Mouse (Mus musculus): ENCODE measurements at regions not wholly inside any gene's neighbourhood (a gene's known extent, or its start where the extent isn't known, plus 50 kb on each side); places are given as distances from the start of the nearest gene placed in this dataset.

DNA sequence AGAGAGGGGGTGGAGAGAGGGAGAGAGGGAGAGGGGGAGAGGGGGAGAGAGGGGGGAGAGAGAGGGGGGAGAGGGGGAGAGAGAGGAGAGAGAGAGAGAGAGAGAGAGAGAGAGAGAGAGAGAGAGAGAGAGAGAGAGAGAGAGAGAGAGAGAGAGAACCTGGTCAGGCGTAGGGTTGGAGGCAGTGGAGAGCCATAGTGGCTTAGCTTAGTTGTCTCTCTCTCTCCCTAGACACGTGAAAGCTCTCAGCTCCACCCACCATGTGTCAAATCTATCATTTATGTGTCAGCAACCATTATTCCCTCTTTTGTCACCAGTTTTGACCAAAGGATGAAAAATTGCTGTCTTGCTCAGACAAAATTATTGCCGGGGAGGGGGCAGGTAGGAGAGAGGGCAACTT lies 542.7 kb upstream of the Pou3f3 start:
- DNase-seq (ENCODE audit: extremely low spot score in 1 of 2, low spot score in 2 of 2): no peak
- H3K27ac ChIP-seq: no peak overlapping the region
- intact Hi-C loops (cut with DNase I): no loop called here
- no peak overlapping the region for H3K4me3 ChIP-seq
- TF ChIP-seq CTCF (IDR thresholded peaks at IDR 0.05): no peak

DNA sequence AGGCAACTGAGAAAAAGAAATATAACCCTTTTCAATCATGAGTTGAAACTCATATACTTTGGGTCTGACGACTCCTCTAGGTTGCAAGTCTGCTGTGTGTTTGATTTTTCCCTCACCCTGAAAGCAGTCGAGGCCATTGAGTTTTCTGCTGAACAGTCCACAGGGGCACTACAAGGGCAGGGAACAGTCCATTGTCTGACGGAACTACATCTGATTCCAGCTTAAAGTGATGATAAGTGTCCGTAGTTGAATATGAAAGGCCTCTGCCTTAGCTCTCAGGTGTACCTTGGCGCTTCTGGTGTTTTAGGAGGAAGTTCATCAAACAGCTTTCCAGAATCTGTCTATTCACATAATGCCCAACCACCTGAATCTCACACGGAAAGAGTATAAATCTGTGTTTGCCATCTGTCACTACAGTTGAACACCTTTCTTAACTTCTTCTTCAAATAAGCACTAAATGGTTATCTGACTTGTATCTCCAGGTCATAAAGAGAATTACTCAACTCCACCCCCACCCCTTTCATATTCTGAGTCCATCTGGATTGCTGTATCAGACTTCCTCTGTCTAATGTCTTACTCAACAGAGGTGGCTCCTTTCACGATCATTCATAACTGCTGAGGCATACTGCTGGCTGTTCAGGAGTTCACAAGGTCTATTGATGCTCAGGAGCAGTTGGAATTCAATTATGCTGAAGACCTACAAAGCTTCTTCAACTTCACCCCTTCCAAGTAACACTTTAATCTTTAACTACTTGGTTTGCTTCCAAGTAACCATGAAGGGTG lies 527.6 kb upstream of the Pou3f3 start:
- Histone ChIP-seq H3K27ac (no peak overlapping the region), H3K4me3 (no peak overlapping the region)
- no peak for TF ChIP-seq CTCF (IDR thresholded peaks at IDR 0.05)
- intact Hi-C loops (cut with DNase I): no loop called here
- no peak for DNase-seq (ENCODE audit: extremely low spot score in 1 of 2, low spot score in 2 of 2)

DNA sequence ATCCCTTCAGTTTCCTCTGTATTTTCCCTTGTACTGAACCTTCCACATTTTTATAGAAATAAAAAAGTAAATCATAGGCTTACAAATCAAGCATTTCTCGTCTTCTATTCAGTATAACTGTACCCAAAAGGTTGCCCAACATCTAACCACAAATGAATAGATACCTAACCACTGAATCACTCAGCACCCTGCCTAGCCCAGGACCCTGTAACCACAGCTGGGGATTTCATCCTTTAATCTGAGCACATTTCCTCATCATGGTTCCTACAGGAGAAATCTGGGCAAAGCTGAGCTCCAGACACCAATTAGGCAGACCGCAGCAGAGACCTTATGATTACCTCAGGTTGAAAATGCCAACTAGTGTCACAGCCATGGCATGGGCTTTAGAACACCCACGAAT lies 526.1 kb upstream of the Pou3f3 start:
- Histone ChIP-seq H3K4me3 (no peak overlapping the region), H3K27ac (no peak overlapping the region)
- no peak for DNase-seq (ENCODE audit: extremely low spot score in 1 of 2, low spot score in 2 of 2)
- intact Hi-C loops (cut with DNase I): no loop called here
- TF ChIP-seq CTCF (IDR thresholded peaks at IDR 0.05): no peak

DNA sequence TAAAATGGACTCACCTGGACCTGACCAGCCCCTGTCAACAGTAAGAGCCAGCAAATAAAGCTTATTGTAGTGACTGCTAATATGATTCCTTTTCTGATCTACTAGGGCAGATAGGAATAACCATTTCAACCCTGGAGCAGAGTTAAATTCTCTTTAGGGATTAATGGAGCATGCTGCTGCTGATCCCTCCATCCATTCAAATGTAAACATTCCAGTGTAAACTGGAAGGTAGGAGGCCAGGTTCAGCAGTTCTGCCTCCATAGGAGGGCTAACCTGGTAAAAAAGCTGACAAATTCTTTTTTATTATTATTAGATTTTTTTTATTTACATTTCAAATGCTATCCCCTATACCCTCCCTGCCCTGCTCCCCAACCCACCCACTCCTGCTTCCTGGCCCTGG lies 509.3 kb upstream of the Pou3f3 start:
- Histone ChIP-seq H3K4me3 (no peak overlapping the region), H3K27ac (no peak overlapping the region)
- intact Hi-C loops (cut with DNase I): no loop called here
- no peak for DNase-seq (ENCODE audit: extremely low spot score in 1 of 2, low spot score in 2 of 2)
- no peak for TF ChIP-seq CTCF (IDR thresholded peaks at IDR 0.05)

DNA sequence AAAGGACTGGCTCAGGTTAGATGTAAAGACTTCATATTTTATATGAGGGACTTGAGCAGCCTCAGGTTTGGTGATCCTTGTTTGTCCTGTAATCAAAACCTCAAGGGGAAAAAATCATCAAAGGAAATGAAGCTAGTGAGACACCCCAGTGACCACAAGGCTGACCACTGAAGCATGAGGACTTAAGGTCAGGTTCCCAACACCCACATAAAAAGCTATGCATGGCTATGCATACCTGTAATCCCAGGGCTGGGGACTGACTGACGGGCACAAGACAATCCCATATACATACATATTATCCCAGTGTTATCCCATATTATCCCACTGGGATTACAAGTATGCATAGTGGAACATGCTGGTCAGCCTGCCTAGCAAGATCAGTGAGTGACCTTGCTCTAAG lies 467.5 kb upstream of the Pou3f3 start:
- no peak for TF ChIP-seq CTCF (IDR thresholded peaks at IDR 0.05)
- intact Hi-C loops (cut with DNase I): no loop called here
- H3K4me3 ChIP-seq: no peak overlapping the region
- DNase-seq (ENCODE audit: extremely low spot score in 1 of 2, low spot score in 2 of 2): no peak
- no peak overlapping the region for H3K27ac ChIP-seq

DNA sequence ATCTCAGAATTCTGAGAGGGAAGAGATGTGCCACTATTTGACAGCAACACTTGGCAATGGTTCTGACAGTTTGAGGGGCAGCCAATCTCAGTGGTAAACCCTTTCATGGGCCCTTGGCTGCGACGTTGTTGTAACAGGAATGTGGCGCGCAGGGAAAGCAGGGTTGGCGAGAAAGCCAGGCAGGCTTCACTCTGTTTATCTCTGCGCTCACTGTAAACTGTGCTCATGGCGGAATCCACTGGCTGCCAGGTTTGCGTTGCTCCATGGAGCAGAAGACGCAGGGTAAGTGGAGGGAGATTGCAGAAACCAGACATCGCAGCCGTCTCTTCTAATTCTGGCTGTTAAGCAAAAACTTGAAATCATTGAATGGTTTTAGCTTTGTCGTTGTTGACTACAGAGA lies 465.9 kb upstream of the Pou3f3 start:
- peak in 1 of 2 experiments; percentile 31 for DNase-seq (ENCODE audit: extremely low spot score in 1 of 2, low spot score in 2 of 2)
- Histone ChIP-seq H3K4me3 (peak overlapping the region; percentile 47), H3K27ac (peak overlapping the region; percentile 67)
- no peak for TF ChIP-seq CTCF (IDR thresholded peaks at IDR 0.05)
- intact Hi-C loops (cut with DNase I): no loop called here

DNA sequence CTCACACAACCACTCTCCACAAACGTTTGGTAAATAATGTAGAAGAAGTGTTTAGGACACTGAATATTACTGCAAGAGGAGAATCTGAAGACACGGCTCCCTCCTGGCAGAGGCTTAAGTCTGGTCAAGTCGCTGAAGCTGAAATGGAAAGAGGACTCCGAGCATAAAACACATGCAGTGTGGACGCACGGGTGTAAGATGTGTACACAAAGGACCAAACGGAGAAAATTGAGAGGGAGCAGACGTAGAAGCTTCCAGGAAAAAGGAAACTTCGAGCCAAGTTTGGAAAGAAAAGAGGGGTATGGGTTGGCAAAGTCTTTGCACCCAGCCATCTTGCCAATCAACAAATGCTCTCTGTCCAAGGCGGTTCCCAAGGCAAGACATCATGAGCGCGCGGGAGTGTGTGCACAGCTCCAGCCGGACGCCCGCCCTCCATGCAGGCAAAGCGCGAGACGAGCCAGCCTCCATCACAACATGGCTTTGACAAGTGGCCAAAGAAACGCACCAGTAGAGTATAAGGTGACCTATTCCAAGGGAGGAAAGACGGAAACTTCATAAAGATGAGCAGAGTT lies 465.0 kb upstream of the Pou3f3 start:
- intact Hi-C loops (cut with DNase I): no loop called here
- peak in 1 of 2 experiments; percentile 31 for DNase-seq (ENCODE audit: extremely low spot score in 1 of 2, low spot score in 2 of 2)
- TF ChIP-seq CTCF (IDR thresholded peaks at IDR 0.05): no peak
- H3K27ac ChIP-seq: no peak overlapping the region; the same call in 1 of the 2 replicates
- H3K4me3 ChIP-seq: peak overlapping the region; percentile 47

DNA sequence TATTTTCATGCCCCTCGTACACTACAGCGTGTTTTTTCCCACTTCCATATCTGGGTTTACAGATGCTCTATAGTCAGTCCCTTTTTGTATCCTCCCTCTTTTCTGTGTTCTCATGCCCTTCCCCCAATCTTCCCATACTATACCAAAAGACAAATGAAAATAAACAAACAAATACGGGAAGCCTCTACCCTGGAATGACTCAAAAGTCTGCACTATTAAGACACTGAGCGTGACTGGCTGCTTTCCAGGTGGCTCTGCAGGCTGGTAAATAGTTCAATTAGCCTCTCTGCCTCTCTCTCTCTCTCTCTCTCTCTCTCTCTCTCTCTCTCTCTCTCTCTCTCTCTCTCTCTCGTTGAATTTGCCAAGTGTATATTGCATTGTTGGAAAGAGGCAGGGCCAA lies 464.5 kb upstream of the Pou3f3 start:
- Histone ChIP-seq H3K27ac (no peak overlapping the region), H3K4me3 (peak overlapping the region; percentile 47)
- DNase-seq (ENCODE audit: extremely low spot score in 1 of 2, low spot score in 2 of 2): no peak
- TF ChIP-seq CTCF (IDR thresholded peaks at IDR 0.05): no peak
- intact Hi-C loops (cut with DNase I): no loop called here

DNA sequence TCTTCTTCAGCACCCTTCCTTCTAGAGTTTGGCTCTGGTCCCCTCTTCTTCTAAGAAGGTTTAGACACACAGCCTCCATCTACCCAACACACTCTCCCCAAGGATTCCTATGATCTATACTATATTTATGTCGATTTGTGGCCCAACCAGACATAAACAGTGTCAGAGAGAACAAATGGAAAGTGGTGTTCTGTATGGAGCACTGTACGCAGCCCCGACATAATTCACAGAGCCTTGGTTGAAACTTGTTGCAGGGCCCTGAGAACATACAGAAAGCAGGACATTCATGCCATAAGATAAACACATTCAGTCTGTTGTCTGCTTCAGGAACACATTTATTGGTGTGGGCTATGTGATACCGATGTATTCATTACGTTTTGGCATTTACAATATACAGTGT lies 463.7 kb upstream of the Pou3f3 start:
- Histone ChIP-seq H3K4me3 (no peak overlapping the region), H3K27ac (no peak overlapping the region)
- intact Hi-C loops (cut with DNase I): no loop called here
- no peak for TF ChIP-seq CTCF (IDR thresholded peaks at IDR 0.05)
- no peak for DNase-seq (ENCODE audit: extremely low spot score in 1 of 2, low spot score in 2 of 2)

DNA sequence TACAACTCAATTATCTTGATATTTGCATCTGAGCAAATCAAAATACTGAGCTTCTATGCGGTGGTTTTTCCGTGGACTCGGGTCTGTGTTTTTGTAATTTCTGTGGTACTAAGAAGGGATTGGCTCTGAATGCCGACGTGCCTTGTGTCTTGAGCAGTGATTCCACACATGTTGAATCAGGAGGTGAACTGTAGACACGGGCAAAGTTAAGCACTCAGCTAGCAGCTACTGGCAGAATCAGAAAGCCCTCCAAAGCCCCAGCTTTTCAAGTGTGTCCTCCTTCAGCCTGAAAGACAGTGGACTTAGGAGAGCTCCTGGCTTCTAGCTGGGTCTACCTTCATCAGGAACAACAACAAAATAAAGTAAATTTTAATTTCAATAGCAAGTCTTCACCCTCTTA lies 462.9 kb upstream of the Pou3f3 start:
- Histone ChIP-seq H3K4me3 (no peak overlapping the region), H3K27ac (no peak overlapping the region)
- TF ChIP-seq CTCF (IDR thresholded peaks at IDR 0.05): no peak
- DNase-seq (ENCODE audit: extremely low spot score in 1 of 2, low spot score in 2 of 2): no peak
- intact Hi-C loops (cut with DNase I): no loop called here

DNA sequence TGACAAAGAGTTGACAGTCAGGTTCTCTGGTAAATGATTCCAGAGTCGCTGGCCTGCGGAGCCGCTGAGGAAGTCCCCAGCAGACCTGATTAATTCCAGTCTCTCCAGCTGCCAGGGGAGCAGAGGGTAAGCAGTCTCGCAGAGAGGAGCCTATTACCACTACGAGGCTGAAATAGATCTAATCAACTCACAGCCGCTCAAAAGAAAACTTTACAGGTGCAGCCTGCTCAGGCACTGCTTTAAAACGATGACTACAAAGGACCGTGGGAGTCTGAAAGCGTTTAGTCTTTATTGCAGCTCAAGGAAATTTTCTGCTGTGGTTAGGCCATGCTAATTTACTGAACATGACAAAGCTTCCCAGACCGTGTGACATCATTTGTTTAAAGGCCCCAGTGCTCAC lies 462.3 kb upstream of the Pou3f3 start:
- intact Hi-C loops (cut with DNase I): no loop called here
- H3K27ac ChIP-seq: no peak overlapping the region
- no peak overlapping the region for H3K4me3 ChIP-seq
- TF ChIP-seq CTCF (IDR thresholded peaks at IDR 0.05): no peak
- no peak for DNase-seq (ENCODE audit: extremely low spot score in 1 of 2, low spot score in 2 of 2)

DNA sequence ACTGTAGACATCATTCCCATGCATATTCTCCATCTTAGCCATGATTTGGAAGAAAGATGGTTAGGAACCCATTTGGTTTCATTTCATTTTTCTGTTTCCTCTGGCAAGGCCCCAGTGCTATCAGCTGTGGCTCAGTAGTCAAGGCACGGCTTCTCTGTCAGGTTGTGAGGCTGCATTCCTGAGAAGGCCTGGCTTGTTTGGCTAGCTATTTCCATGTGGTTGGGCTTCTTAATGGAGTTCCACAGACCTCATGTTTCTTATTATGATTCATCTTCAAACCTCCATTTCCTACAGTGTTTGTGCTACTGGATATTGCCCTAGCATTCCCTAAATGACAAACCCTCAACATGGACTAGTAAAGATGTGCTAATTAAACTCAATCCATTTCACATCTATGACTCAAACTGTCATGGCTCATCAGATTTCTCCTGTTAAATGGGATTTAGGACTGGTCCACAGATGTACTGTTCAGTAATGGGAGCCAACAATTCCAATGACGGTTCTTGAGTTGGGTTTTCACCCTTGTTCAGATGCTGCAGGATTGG lies 459.0 kb upstream of the Pou3f3 start:
- intact Hi-C loops (cut with DNase I): loop anchor here (5.0 kb wide), 2 partner anchors 274 to 424 kb away; no protein-coding TSS in a partner anchor
- Histone ChIP-seq H3K4me3 (no peak overlapping the region), H3K27ac (no peak overlapping the region)
- DNase-seq (ENCODE audit: extremely low spot score in 1 of 2, low spot score in 2 of 2): no peak
- TF ChIP-seq CTCF (IDR thresholded peaks at IDR 0.05): no peak

All from left cerebral cortex, adult 2 months (tissue).